ENCODE assay signal across 26 mouse cellular contexts in the genomic region with DNA sequence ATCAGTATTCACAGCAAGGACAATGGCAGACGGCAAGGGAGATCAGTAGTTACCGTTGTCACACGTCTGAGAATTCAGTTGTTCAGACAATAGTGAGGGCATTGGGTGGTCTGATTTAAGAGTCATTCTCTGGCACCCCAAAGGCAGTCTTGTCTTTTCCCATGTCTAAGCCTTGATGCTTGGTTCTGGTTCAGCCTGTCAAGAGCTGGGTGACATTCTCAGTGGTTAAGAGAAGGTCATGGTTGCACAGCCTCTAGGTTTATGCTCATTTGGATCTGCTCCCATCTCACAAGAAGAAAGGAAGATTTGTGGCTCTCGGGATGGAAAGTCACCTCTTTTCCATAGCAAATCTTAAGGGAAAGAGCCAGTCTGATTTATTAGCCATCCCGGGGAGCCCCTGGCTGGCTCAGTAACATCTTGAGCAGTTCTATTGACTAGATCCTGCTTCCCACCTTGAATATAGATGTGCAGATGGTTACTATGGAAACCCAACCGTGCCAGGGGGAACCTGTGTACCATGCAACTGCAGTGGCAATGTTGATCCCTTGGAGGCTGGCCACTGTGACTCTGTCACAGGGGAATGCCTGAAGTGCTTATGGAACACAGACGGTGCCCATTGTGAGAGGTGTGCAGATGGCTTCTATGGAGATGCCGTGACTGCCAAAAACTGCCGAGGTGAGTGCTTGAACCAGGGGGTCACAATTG.
DNase-seq lines count a peak whose midpoint lies in the region; ATAC-seq lines count a peak whose summit lies in the region.
"Had no signal": no experiment of that assay in that cellular context is flagged by ENCODE, and none has a peak within 500 bp of the region (broad histone marks: within the 10 kb centered on the region; RNA-seq: fewer than 3 reads in every experiment).

No protein-coding gene starts in this region.

- 77% methylated on average over 9 of the region's 9 CpGs for WGBS in forebrain, embryonic 14.5 days
- whole genome bisulfite sequencing in forebrain, embryonic 13.5 days = 83% methylated on average over 9 of the region's 9 CpGs
- 67% methylated on average over 9 of the region's 9 CpGs for WGBS in neural tube, embryonic 11.5 days

- H3K9me3 ChIP-seq in forebrain, embryonic 14.5 days (replicated peaks; ENCODE audit: control insufficient read depth, low read length) = no peaks in the 10 kb centered on the region
- no peaks in the 10 kb centered on the region for H3K9me3 ChIP-seq in forebrain, embryonic 13.5 days (replicated peaks)
- no peaks in the 10 kb centered on the region for H3K9me3 ChIP-seq in neural tube, embryonic 11.5 days (ENCODE audit: control insufficient read depth, low read length)
- H3K9me3 ChIP-seq: embryonic facial prominence, embryonic 15.5 days; heart, embryonic 10.5 days; limb, embryonic 12.5 days; liver, embryonic 12.5 days had no signal

- H3K4me3 ChIP-seq in forebrain, embryonic 14.5 days (ENCODE audit: low read depth, low read length) = no peak overlapping the region
- no peak overlapping the region for H3K4me3 ChIP-seq in forebrain, embryonic 13.5 days
- H3K4me3 ChIP-seq in neural tube, embryonic 11.5 days (ENCODE audit: low read depth, low read length) = no peak overlapping the region
- H3K4me3 ChIP-seq: embryonic facial prominence, embryonic 15.5 days; heart, embryonic 10.5 days; limb, embryonic 12.5 days; liver, embryonic 12.5 days; megakaryocyte, embryonic 14.5 days; myocyte had no signal

- no peaks in the 10 kb centered on the region for H3K4me1 ChIP-seq in forebrain, embryonic 14.5 days (ENCODE audit: control insufficient read depth, insufficient read depth, low read length)
- no peaks in the 10 kb centered on the region for H3K4me1 ChIP-seq in forebrain, embryonic 13.5 days
- no peaks in the 10 kb centered on the region for H3K4me1 ChIP-seq in neural tube, embryonic 11.5 days (ENCODE audit: control insufficient read depth, insufficient read depth, low read length)
- H3K4me1 ChIP-seq: embryonic facial prominence, embryonic 15.5 days; limb, embryonic 12.5 days; liver, embryonic 12.5 days; megakaryocyte, embryonic 14.5 days had no signal

- DNase-seq in forebrain, embryonic 14.5 days (ENCODE audit: low spot score) = peak; percentile 4
- peak; percentile 24 for DNase-seq in neural tube, embryonic 11.5 days (ENCODE audit: low spot score)
- no peak for DNase-seq in neural tube, embryonic 10.5 days (ENCODE audit: extremely low spot score, low spot score)
- peak; percentile 27 for DNase-seq in mesoderm, embryonic 11.5 days (ENCODE audit: low read depth, low spot score)
- DNase-seq in yolk sac, embryonic 10.5 days (ENCODE audit: low spot score) = no peak
- DNase-seq in thymus, adult 18-20 months = no peak
- DNase-seq in layer of hippocampus, adult 11-12 months (ENCODE audit: low spot score) = no peak
- DNase-seq: adrenal gland, postnatal 25 days; cerebellum, adult 18-20 months; cerebellum, postnatal 25 days; gastrocnemius, postnatal 36 days; heart, postnatal 14 days; kidney, adult 8-10 months; kidney, postnatal 25 days; lung, adult 2 months; right cerebral cortex, adult 18-20 months; thymus, postnatal 25 days had no signal

- no peak overlapping the region for H3K9ac ChIP-seq in forebrain, embryonic 14.5 days (ENCODE audit: low read length)
- H3K9ac ChIP-seq in forebrain, embryonic 13.5 days = no peak overlapping the region
- H3K9ac ChIP-seq in neural tube, embryonic 11.5 days (ENCODE audit: low read length) = no peak overlapping the region
- H3K9ac ChIP-seq: embryonic facial prominence, embryonic 15.5 days; limb, embryonic 12.5 days; liver, embryonic 12.5 days had no signal

- ATAC-seq in forebrain, embryonic 14.5 days = no peak
- no peak for ATAC-seq in forebrain, embryonic 13.5 days
- peak; percentile 85 for ATAC-seq in neural tube, embryonic 11.5 days (ENCODE audit: insufficient read depth, low FRiP score, low TSS enrichment)
- ATAC-seq: inflammation-experienced regulatory T-cells, adult 6 months; liver, embryonic 12.5 days had no signal

- H3K4me2 ChIP-seq in forebrain, embryonic 14.5 days (ENCODE audit: low read length) = no peak overlapping the region
- H3K4me2 ChIP-seq in forebrain, embryonic 13.5 days = no peak overlapping the region
- no peak overlapping the region for H3K4me2 ChIP-seq in neural tube, embryonic 11.5 days (ENCODE audit: low read depth)
- H3K4me2 ChIP-seq: embryonic facial prominence, embryonic 15.5 days; limb, embryonic 12.5 days; liver, embryonic 12.5 days had no signal

- H3K27ac ChIP-seq in forebrain, embryonic 14.5 days (ENCODE audit: low read depth, low read length) = no peak overlapping the region
- H3K27ac ChIP-seq in forebrain, embryonic 13.5 days = no peak overlapping the region
- no peak overlapping the region for H3K27ac ChIP-seq in neural tube, embryonic 11.5 days (ENCODE audit: low read depth, low read length)
- H3K27ac ChIP-seq: embryonic facial prominence, embryonic 15.5 days; heart, embryonic 10.5 days; limb, embryonic 12.5 days; liver, embryonic 12.5 days had no signal

- H3K36me3 ChIP-seq in forebrain, embryonic 14.5 days (ENCODE audit: control insufficient read depth, insufficient read depth, low read length) = no peaks in the 10 kb centered on the region
- H3K36me3 ChIP-seq in forebrain, embryonic 13.5 days (ENCODE audit: poor library complexity, severe bottlenecking) = peaks cover 20% of the 10 kb centered on the region
- H3K36me3 ChIP-seq in neural tube, embryonic 11.5 days (ENCODE audit: control insufficient read depth, insufficient read depth, low read length) = peaks cover 4% of the 10 kb centered on the region; the same call in 1 of the 2 replicates
- H3K36me3 ChIP-seq: embryonic facial prominence, embryonic 15.5 days; G1E; heart, embryonic 10.5 days; limb, embryonic 12.5 days; liver, embryonic 12.5 days had no signal

- H3K27me3 ChIP-seq in forebrain, embryonic 14.5 days (replicated peaks; ENCODE audit: control insufficient read depth, insufficient read depth, low read length) = no peaks in the 10 kb centered on the region
- no peaks in the 10 kb centered on the region for H3K27me3 ChIP-seq in forebrain, embryonic 13.5 days
- no peaks in the 10 kb centered on the region for H3K27me3 ChIP-seq in neural tube, embryonic 11.5 days (ENCODE audit: control insufficient read depth, insufficient read depth, low read length)
- H3K27me3 ChIP-seq: embryonic facial prominence, embryonic 15.5 days; limb, embryonic 12.5 days; liver, embryonic 12.5 days; megakaryocyte, embryonic 14.5 days had no signal

Comparison
In these comparisons a context has a peak if more than half of its experiments do, and no peak if none do; other contexts are left out.
1. DNase-seq: peak in forebrain, embryonic 14.5 days (single experiment), neural tube, embryonic 11.5 days (single experiment) and mesoderm, embryonic 11.5 days (single experiment); none in neural tube, embryonic 10.5 days (single experiment), yolk sac, embryonic 10.5 days (single experiment), thymus, adult 18-20 months (0 of 2) and layer of hippocampus, adult 11-12 months (single experiment).